ENCODE assay signal across 9 mouse cellular contexts in the genomic region with DNA sequence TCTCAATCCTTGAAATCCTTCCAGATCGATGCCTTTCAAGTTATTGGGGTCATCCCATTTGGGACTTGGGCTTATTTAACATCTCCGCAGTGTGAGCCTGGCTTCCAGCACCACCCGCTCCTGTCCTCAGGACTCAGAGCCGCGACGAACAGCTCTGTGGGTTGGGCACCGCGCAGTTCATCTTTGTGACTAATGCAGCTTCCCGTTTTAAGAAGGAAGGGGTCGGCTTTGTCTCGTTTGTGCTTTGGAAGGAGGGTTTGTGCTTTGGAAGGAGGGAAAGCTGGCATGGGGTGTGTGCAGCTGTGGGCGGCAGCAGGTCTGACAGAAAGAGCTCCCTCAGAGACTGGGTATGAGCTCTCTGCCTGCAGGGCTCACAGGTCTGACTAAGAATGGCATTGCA. TPM values are rescaled to one million over a fixed set of nuclear protein-coding genes. Genes with fewer than 3 reads are reported as not detected.
DNase-seq lines count a peak whose midpoint lies in the region; ATAC-seq and TF ChIP-seq lines count a peak whose summit lies in the region.
"Had no signal": no experiment of that assay in that cellular context is flagged by ENCODE, and none has a peak within 500 bp of the region (broad histone marks: within the 10 kb centered on the region; RNA-seq: fewer than 3 reads in every experiment).

No protein-coding gene starts in this region.

- DNase-seq in hindbrain, embryonic 10.5 days (ENCODE audit: low spot score) = no peak
- DNase-seq in 416B (ENCODE audit: low read depth) = peak; percentile 35
- DNase-seq in brain, adult 2 months (ENCODE audit: low read depth, low spot score) = peak; percentile 75
- DNase-seq in hindbrain, postnatal 0 days (ENCODE audit: low spot score) = peak; percentile 19
- no peak for DNase-seq in thymus, adult 2 months
- DNase-seq in layer of hippocampus, adult 9-10 months (ENCODE audit: low spot score) = no peak
- DNase-seq in thymus, postnatal 4 days = no peak

- H3K36me3 ChIP-seq in hindbrain, embryonic 13.5 days = no peaks in the 10 kb centered on the region
- no peaks in the 10 kb centered on the region for H3K36me3 ChIP-seq in hindbrain, embryonic 10.5 days
- no peaks in the 10 kb centered on the region for H3K36me3 ChIP-seq in hindbrain, postnatal 0 days (ENCODE audit: insufficient read depth, low read length)
- no peaks in the 10 kb centered on the region for H3K36me3 ChIP-seq in thymus, adult 2 months (ENCODE audit: control insufficient read depth, insufficient read depth, low read length)

- H3K4me2 ChIP-seq in hindbrain, embryonic 13.5 days = peak overlapping the region; percentile 34
- peak overlapping the region; percentile 44 for H3K4me2 ChIP-seq in hindbrain, postnatal 0 days (ENCODE audit: low read depth, low read length)

- no peak overlapping the region for H3K4me3 ChIP-seq in hindbrain, embryonic 13.5 days
- H3K4me3 ChIP-seq in hindbrain, embryonic 10.5 days = no peak overlapping the region
- H3K4me3 ChIP-seq in hindbrain, postnatal 0 days (ENCODE audit: low read length) = 0 out of 2 replicates have a peak overlapping the region, but pooled peaks have one; percentile 15
- no peak overlapping the region for H3K4me3 ChIP-seq in thymus, adult 2 months (ENCODE audit: control insufficient read depth, insufficient read depth, low read length)
- H3K4me3 ChIP-seq: megakaryocyte, embryonic 14.5 days had no signal

- no peaks in the 10 kb centered on the region for H3K9me3 ChIP-seq in hindbrain, embryonic 13.5 days
- H3K9me3 ChIP-seq in hindbrain, embryonic 10.5 days = no peaks in the 10 kb centered on the region
- no peaks in the 10 kb centered on the region for H3K9me3 ChIP-seq in hindbrain, postnatal 0 days (ENCODE audit: low read length)
- H3K9me3 ChIP-seq: megakaryocyte, embryonic 14.5 days had no signal

- 35% methylated on average over 12 of the region's 12 CpGs for WGBS in hindbrain, embryonic 13.5 days
- WGBS in hindbrain, embryonic 10.5 days = 60% methylated on average over 12 of the region's 12 CpGs
- 14% methylated on average over 12 of the region's 12 CpGs for WGBS in hindbrain, postnatal 0 days
- WGBS in thymus, adult 2 months = 5% methylated on average over 12 of the region's 12 CpGs

- TF ChIP-seq POLR2A in thymus, adult 2 months (IDR thresholded peaks at IDR 0.05; ENCODE audit: control insufficient read depth, extremely low read depth, insufficient read depth, low read length, poor library complexity) = no peak

- peaks cover 20% of the 10 kb centered on the region; the same call in 1 of the 2 replicates for H3K27me3 ChIP-seq in hindbrain, embryonic 13.5 days
- peaks cover 41% of the 10 kb centered on the region for H3K27me3 ChIP-seq in hindbrain, embryonic 10.5 days (ENCODE audit: insufficient read depth, poor library complexity, severe bottlenecking)
- no peaks in the 10 kb centered on the region for H3K27me3 ChIP-seq in hindbrain, postnatal 0 days (ENCODE audit: insufficient read depth, low read length)
- H3K27me3 ChIP-seq in thymus, adult 2 months (ENCODE audit: control insufficient read depth, insufficient read depth, low read length) = peaks cover 11% of the 10 kb centered on the region

- TF ChIP-seq CTCF in hindbrain, postnatal 0 days (IDR thresholded peaks at IDR 0.05; ENCODE audit: low read depth) = no peak
- no peak for TF ChIP-seq CTCF in thymus, adult 2 months (IDR thresholded peaks at IDR 0.05; ENCODE audit: borderline replicate concordance, control insufficient read depth, extremely low read depth, insufficient read depth, low read length, poor library complexity)

- H3K4me1 ChIP-seq in hindbrain, embryonic 13.5 days (replicated peaks) = peaks cover 12% of the 10 kb centered on the region
- H3K4me1 ChIP-seq in hindbrain, embryonic 10.5 days (replicated peaks) = peaks cover 11% of the 10 kb centered on the region
- H3K4me1 ChIP-seq in hindbrain, postnatal 0 days (ENCODE audit: insufficient read depth, low read length) = peaks cover 5% of the 10 kb centered on the region
- peaks cover 4% of the 10 kb centered on the region; the same call in 1 of the 2 replicates for H3K4me1 ChIP-seq in thymus, adult 2 months (replicated peaks; ENCODE audit: control insufficient read depth, insufficient read depth, low read length)

- H3K9ac ChIP-seq in hindbrain, embryonic 13.5 days = peak overlapping the region; percentile 58; the same call in 1 of the 2 replicates
- H3K9ac ChIP-seq in hindbrain, postnatal 0 days (replicated peaks; ENCODE audit: low read length) = peak overlapping the region; percentile 37; the same call in 1 of the 2 replicates

- H3K27ac ChIP-seq in hindbrain, embryonic 13.5 days = peak overlapping the region; percentile 49
- no peak overlapping the region for H3K27ac ChIP-seq in hindbrain, embryonic 10.5 days
- H3K27ac ChIP-seq in hindbrain, postnatal 0 days = peak overlapping the region; percentile 49; the same call in 1 of the 2 replicates
- H3K27ac ChIP-seq in thymus, adult 2 months (ENCODE audit: control insufficient read depth, insufficient read depth, low read length) = no peak overlapping the region

- ATAC-seq in hindbrain, embryonic 13.5 days (ENCODE audit: low FRiP score) = no peak
- no peak for ATAC-seq in hindbrain, postnatal 0 days

RNA-seq across cellular contexts. Expression of a gene that starts 2.3 kb away (rescaled TPM):
- polyA plus RNA-seq in hindbrain, embryonic 13.5 days (2015; fragmentation: Nextera tagmentation; extraction: Ambion mirVana) = 3.7 and 7.3 TPM in 2 replicates
- 0.59 and 1.4 TPM in 2 replicates for polyA plus RNA-seq in hindbrain, embryonic 10.5 days (2016; fragmentation: Nextera tagmentation; extraction: Ambion mirVana)
- total RNA-seq in hindbrain, postnatal 0 days (2014; rRNA removed) = not detected in 2 replicates
- 2.4 and 3.0 TPM in 2 replicates for polyA plus RNA-seq in hindbrain, postnatal 0 days (2015; fragmentation: Nextera tagmentation; extraction: Ambion mirVana)
- 0.79 and 169 TPM in 2 replicates for polyA plus RNA-seq in thymus, adult 2 months (2012; rRNA removed)

RNA-seq across cellular contexts. Expression of a gene that starts 37.5 kb away (rescaled TPM):
- polyA plus RNA-seq in hindbrain, embryonic 13.5 days (2015; fragmentation: Nextera tagmentation; extraction: Ambion mirVana) = not detected in 2 replicates
- 0.12 TPM in 1 of 2 replicates, not detected in the other for polyA plus RNA-seq in hindbrain, embryonic 10.5 days (2016; fragmentation: Nextera tagmentation; extraction: Ambion mirVana)
- total RNA-seq in hindbrain, postnatal 0 days (2014; rRNA removed) = 0.04 and 0.16 TPM in 2 replicates
- 0.23 TPM in 1 of 2 replicates, not detected in the other for polyA plus RNA-seq in hindbrain, postnatal 0 days (2015; fragmentation: Nextera tagmentation; extraction: Ambion mirVana)
- 0.23 and 0.42 TPM in 2 replicates for polyA plus RNA-seq in thymus, adult 2 months (2012; rRNA removed)

RNA-seq across cellular contexts. Expression of a gene that starts 53.2 kb away (rescaled TPM):
- 28.1 and 29.1 TPM in 2 replicates for polyA plus RNA-seq in hindbrain, embryonic 13.5 days (2015; fragmentation: Nextera tagmentation; extraction: Ambion mirVana)
- 4.5 and 12.0 TPM in 2 replicates for polyA plus RNA-seq in hindbrain, embryonic 10.5 days (2016; fragmentation: Nextera tagmentation; extraction: Ambion mirVana)
- 35.4 and 46.6 TPM in 2 replicates for total RNA-seq in hindbrain, postnatal 0 days (2014; rRNA removed)
- polyA plus RNA-seq in hindbrain, postnatal 0 days (2015; fragmentation: Nextera tagmentation; extraction: Ambion mirVana) = 15.2 and 16.6 TPM in 2 replicates
- polyA plus RNA-seq in thymus, adult 2 months (2012; rRNA removed) = 0.18 and 0.75 TPM in 2 replicates

RNA-seq across cellular contexts. Expression of a gene that starts 55.0 kb away (rescaled TPM):
- polyA plus RNA-seq in hindbrain, embryonic 13.5 days (2015; fragmentation: Nextera tagmentation; extraction: Ambion mirVana) = 204 and 206 TPM in 2 replicates
- polyA plus RNA-seq in hindbrain, embryonic 10.5 days (2016; fragmentation: Nextera tagmentation; extraction: Ambion mirVana) = 311 and 319 TPM in 2 replicates
- total RNA-seq in hindbrain, postnatal 0 days (2014; rRNA removed) = 205 and 207 TPM in 2 replicates
- polyA plus RNA-seq in hindbrain, postnatal 0 days (2015; fragmentation: Nextera tagmentation; extraction: Ambion mirVana) = 177 and 184 TPM in 2 replicates
- 194 and 220 TPM in 2 replicates for polyA plus RNA-seq in thymus, adult 2 months (2012; rRNA removed)

Comparison
In these comparisons a context has a peak if more than half of its experiments do, and no peak if none do; other contexts are left out.
1. H3K27ac ChIP-seq: peak in hindbrain, embryonic 13.5 days (single experiment) and hindbrain, postnatal 0 days (single experiment); none in hindbrain, embryonic 10.5 days (single experiment) and thymus, adult 2 months (single experiment).
2. DNase-seq: peak in 416B (single experiment), brain, adult 2 months (single experiment) and hindbrain, postnatal 0 days (single experiment); none in hindbrain, embryonic 10.5 days (single experiment), thymus, adult 2 months (single experiment), layer of hippocampus, adult 9-10 months (single experiment) and thymus, postnatal 4 days (single experiment).